Mouse (Mus musculus): ENCODE results near the gene Hmgcl. TPM values are rescaled to one million over a fixed set of nuclear protein-coding genes. Genes with fewer than 3 reads are reported as not detected.

Gene Hmgcl
- polyA plus RNA-seq, 1 experiment from 2014 or later = 66.1 TPM

DNA sequence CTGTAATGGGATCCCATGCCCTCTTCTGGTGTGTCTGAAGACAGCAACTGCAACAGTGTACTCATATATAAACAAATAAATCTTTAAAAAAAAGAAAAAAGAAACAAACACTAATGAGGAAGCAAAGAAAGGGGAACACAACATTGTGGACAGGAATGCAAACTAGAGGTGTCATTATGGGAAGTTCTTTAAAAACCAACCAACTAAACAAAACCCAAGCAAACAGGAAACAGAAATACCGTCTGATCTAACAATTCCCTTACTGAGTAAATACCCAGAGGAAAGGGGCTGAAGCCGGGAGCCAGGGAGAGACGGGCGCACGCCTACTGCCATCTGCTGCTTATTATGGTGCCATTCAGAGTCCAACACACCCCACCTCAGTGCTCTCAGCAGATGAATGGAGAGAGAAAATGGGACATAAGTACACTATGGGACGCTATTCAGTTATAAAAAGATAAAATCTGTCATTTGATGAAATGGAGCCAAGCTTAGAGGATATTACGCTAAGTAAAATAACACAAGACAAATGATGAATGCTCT, 35.3 kb downstream of the Hmgcl start:
- Histone ChIP-seq H3K9me3 (ENCODE audit: control insufficient read depth, low read length) (no peaks in the 10 kb centered on the region), H3K27me3 (ENCODE audit: control insufficient read depth, insufficient read depth, low read length) (no peaks in the 10 kb centered on the region), H3K4me1 (ENCODE audit: control insufficient read depth, insufficient read depth, low read length) (peaks cover 11% of the 10 kb centered on the region), H3K4me2 (ENCODE audit: low read depth, low read length) (no peak overlapping the region), H3K27ac (ENCODE audit: low read depth, low read length) (no peak overlapping the region), H3K36me3 (ENCODE audit: control insufficient read depth, insufficient read depth, low read length) (peaks cover 13% of the 10 kb centered on the region), H3K4me3 (ENCODE audit: low read depth, low read length) (no peak overlapping the region), H3K9ac (replicated peaks; ENCODE audit: low read depth, low read length) (no peak overlapping the region)
- 74% methylated on average over 7 of the region's 7 CpGs for WGBS
- ATAC-seq (ENCODE audit: low read depth) = no peak

DNA sequence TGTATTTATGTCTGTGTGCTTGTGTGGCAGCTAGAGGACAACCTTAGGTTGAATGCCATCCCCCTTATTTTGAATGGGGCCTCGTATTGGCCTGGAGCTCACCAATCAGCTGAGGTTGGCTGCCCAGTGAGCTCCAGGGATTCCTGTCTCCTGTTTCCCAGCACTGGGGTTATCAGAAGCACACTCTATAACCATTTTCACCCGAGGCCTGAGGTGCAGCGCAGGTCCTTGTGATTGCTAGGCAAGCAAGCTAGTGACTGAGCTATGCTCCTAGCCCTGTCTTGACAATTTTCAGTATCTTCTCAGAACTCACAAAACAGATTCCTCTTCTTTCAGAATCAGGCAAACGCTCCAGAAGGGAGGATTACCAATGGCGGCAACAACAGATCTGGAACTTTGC, 38.3 kb downstream of the Hmgcl start:
- Histone ChIP-seq H3K36me3 (ENCODE audit: control insufficient read depth, insufficient read depth, low read length) (0 out of 2 replicates have a peak, but pooled peaks cover 4% of the 10 kb centered on the region), H3K9me3 (ENCODE audit: control insufficient read depth, low read length) (no peaks in the 10 kb centered on the region), H3K4me3 (ENCODE audit: low read depth, low read length) (no peak overlapping the region), H3K27ac (ENCODE audit: low read depth, low read length) (no peak overlapping the region), H3K4me2 (ENCODE audit: low read depth, low read length) (no peak overlapping the region), H3K27me3 (ENCODE audit: control insufficient read depth, insufficient read depth, low read length) (no peaks in the 10 kb centered on the region), H3K9ac (replicated peaks; ENCODE audit: low read depth, low read length) (no peak overlapping the region), H3K4me1 (ENCODE audit: control insufficient read depth, insufficient read depth, low read length) (peaks cover 14% of the 10 kb centered on the region)
- ATAC-seq (ENCODE audit: low read depth) = no peak
- WGBS = 88% methylated on average over 5 of the region's 5 CpGs

DNA sequence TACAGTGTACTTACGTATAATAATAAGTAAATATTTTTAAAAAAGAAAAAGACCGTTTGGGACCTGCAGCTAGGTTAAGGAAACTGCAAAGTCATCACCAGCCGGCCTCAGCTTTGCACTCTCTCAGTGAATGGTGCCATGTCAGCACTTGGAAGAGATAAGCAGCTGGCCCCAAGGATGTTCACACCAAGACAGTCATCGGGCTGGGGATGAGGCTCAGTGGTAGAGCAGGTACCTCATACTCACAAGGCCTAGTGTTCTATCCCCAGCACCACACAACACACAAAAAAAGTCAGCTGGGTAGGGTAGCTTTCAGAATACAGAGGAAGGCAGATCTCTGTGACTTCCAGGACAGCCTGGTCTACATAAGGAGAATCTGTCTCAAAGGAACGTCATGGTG, 38.9 kb downstream of the Hmgcl start:
- Histone ChIP-seq H3K27ac (ENCODE audit: low read depth, low read length) (no peak overlapping the region), H3K36me3 (ENCODE audit: control insufficient read depth, insufficient read depth, low read length) (0 out of 2 replicates have a peak, but pooled peaks cover 4% of the 10 kb centered on the region), H3K4me1 (ENCODE audit: control insufficient read depth, insufficient read depth, low read length) (peaks cover 14% of the 10 kb centered on the region), H3K27me3 (ENCODE audit: control insufficient read depth, insufficient read depth, low read length) (no peaks in the 10 kb centered on the region), H3K9me3 (ENCODE audit: control insufficient read depth, low read length) (no peaks in the 10 kb centered on the region), H3K4me2 (ENCODE audit: low read depth, low read length) (no peak overlapping the region), H3K9ac (replicated peaks; ENCODE audit: low read depth, low read length) (no peak overlapping the region), H3K4me3 (ENCODE audit: low read depth, low read length) (no peak overlapping the region)
- 95% methylated on average over 5 of the region's 5 CpGs for WGBS
- no peak for ATAC-seq (ENCODE audit: low read depth)

DNA sequence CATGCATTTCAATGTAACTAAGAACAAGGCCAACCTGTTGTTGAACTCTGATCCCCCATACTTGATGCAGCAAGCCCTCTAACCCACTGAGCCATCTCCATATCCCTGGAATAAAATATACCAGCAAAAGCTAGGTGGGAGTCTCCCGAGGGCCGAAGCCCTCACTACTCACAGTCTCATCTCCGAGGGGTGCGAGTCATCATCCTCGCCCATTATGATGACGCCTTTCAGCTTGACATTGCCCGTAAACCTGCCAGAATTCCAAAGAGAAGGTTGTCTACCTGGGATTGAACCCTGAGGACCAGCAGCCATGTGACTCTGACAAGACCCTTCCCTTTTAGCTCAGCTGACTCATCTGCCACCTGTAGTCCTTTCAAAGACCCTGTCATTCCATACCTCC, 39.5 kb downstream of the Hmgcl start:
- H3K36me3 ChIP-seq (ENCODE audit: control insufficient read depth, insufficient read depth, low read length) = 0 out of 2 replicates have a peak, but pooled peaks cover 4% of the 10 kb centered on the region
- 91% methylated on average over 7 of the region's 7 CpGs for WGBS
- H3K27ac ChIP-seq (ENCODE audit: low read depth, low read length) = no peak overlapping the region
- H3K9ac ChIP-seq (replicated peaks; ENCODE audit: low read depth, low read length) = no peak overlapping the region
- H3K27me3 ChIP-seq (ENCODE audit: control insufficient read depth, insufficient read depth, low read length) = no peaks in the 10 kb centered on the region
- ATAC-seq (ENCODE audit: low read depth) = no peak
- no peaks in the 10 kb centered on the region for H3K9me3 ChIP-seq (ENCODE audit: control insufficient read depth, low read length)
- peaks cover 14% of the 10 kb centered on the region for H3K4me1 ChIP-seq (ENCODE audit: control insufficient read depth, insufficient read depth, low read length)
- peak overlapping the region; percentile 91 for H3K4me2 ChIP-seq (ENCODE audit: low read depth, low read length)
- peak overlapping the region; percentile 92 for H3K4me3 ChIP-seq (ENCODE audit: low read depth, low read length)

DNA sequence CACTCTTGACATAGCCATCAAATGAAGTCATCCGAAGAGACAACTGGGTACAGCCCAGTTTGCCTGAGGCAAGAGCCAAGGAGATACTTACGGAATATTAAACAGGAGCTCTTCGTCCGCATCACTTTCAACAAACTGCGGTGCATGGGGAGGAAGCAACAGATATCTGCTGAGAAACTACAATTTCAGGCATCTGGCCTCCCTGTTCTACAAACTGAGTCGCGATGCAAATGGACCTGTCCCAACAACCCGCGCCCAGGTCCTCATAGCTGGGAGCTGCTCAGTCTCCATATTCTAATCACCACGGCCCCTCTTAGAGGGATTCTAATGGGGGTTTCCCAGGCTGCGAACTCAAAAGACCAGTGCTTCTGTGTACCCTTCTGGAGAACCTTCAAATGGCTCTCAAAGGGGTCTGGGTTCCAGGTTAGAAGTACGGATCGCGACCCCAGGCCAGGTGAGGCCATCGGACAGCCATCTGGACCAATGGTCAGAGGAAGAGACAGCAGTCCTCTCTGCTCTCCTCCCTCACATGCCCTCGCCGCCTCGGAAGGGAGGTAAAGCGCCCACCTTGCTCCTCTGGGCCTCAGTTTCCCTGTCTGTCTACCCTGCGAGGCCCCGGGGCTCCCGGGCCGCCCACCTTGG, 40.2 kb downstream of the Hmgcl start:
- Histone ChIP-seq H3K4me1 (ENCODE audit: control insufficient read depth, insufficient read depth, low read length) (peaks cover 14% of the 10 kb centered on the region), H3K4me3 (ENCODE audit: low read depth, low read length) (peak overlapping the region; percentile 92), H3K36me3 (ENCODE audit: control insufficient read depth, insufficient read depth, low read length) (0 out of 2 replicates have a peak, but pooled peaks cover 4% of the 10 kb centered on the region), H3K4me2 (ENCODE audit: low read depth, low read length) (peak overlapping the region; percentile 91), H3K27me3 (ENCODE audit: control insufficient read depth, insufficient read depth, low read length) (no peaks in the 10 kb centered on the region), H3K27ac (ENCODE audit: low read depth, low read length) (peak overlapping the region; percentile 87), H3K9ac (replicated peaks; ENCODE audit: low read depth, low read length) (peak overlapping the region; percentile 86), H3K9me3 (ENCODE audit: control insufficient read depth, low read length) (no peaks in the 10 kb centered on the region)
- WGBS = 8% methylated on average over 16 of the region's 23 CpGs
- no peak; the same call in 1 of the 2 replicates for ATAC-seq (ENCODE audit: low read depth)

DNA sequence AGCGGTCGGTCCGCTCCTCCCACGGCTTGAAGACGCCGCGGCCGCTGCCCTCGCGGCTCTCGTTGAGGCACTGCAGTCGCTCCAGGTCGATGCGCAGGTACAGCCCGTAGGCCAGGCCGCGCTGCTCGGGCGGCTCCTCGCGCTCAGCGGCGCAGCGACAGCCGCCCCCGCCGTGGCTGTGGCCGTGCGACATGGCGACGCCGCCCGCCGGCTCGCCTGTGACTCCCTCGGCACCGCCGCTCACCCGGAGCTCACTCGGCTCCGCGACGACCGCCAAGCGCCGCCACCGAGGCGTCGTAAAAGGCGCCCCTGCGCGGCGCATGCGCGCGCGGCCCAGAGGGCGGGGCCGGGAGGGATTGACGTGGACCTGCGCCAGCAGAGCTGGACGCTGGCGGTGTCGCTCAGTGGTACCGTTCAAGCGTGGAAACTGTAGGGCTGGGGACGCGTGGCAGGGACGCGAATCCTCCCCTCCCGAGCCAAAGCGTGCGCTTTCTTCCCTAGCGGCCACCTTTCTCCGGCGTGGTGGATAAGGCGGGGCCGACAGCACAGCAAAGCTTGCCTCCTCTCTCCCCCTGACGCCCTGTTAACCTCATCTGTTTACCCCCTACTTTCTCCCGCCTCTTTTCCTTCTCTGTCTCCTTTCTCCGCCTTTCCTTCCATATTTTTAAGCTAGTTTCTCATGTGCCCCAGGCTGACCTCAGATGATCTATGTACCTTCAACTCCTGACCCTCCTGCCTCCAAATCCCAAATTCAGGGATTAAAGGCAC, 40.9 kb downstream of the Hmgcl start, which contains the start of gene Pithd1:
TSS of gene Pithd1 (minus strand) at position 322 of the 768 bp plus-strand sequence.
- Histone ChIP-seq H3K27ac (ENCODE audit: low read depth, low read length) (peak within 1 kb of the TSS; percentile 87), H3K4me3 (ENCODE audit: low read depth, low read length) (peak within 1 kb of the TSS; percentile 92), H3K36me3 (ENCODE audit: control insufficient read depth, insufficient read depth, low read length) (no peaks in the 10 kb centered on the region), H3K4me1 (ENCODE audit: control insufficient read depth, insufficient read depth, low read length) (peaks cover 14% of the 10 kb centered on the region), H3K9ac (replicated peaks; ENCODE audit: low read depth, low read length) (peak within 1 kb of the TSS; percentile 86), H3K27me3 (ENCODE audit: control insufficient read depth, insufficient read depth, low read length) (no peaks in the 10 kb centered on the region), H3K4me2 (ENCODE audit: low read depth, low read length) (peak within 1 kb of the TSS; percentile 91), H3K9me3 (ENCODE audit: control insufficient read depth, low read length) (no peaks in the 10 kb centered on the region)
- ATAC-seq (ENCODE audit: low read depth) = peak; percentile 94
- WGBS = under 1% methylated on average over 54 of the region's 81 CpGs

DNA sequence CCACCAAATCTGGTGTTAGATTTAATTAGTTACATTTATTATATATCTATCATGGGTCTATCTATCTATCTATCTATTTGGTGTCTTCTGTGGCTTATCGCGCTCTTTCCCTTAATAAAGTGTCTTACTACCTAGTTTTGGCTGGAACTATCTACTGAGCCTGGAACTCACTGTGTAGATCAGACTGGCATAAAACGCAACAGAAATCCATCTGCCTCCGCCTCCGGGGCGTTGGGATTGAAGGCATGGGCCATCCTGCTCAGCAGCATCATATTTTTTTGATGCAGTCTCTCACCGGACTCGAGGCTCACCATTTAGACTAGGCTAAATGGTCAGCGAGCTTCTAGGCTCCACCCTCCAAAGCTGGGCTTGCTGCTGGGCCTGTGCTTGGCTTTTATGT, 41.5 kb downstream of the Hmgcl start:
- peak overlapping the region; percentile 92; the same call in 1 of the 2 replicates for H3K4me3 ChIP-seq (ENCODE audit: low read depth, low read length)
- no peaks in the 10 kb centered on the region for H3K9me3 ChIP-seq (ENCODE audit: control insufficient read depth, low read length)
- no peaks in the 10 kb centered on the region for H3K27me3 ChIP-seq (ENCODE audit: control insufficient read depth, insufficient read depth, low read length)
- ATAC-seq (ENCODE audit: low read depth) = no peak
- no peak overlapping the region; the same call in 1 of the 2 replicates for H3K9ac ChIP-seq (replicated peaks; ENCODE audit: low read depth, low read length)
- H3K36me3 ChIP-seq (ENCODE audit: control insufficient read depth, insufficient read depth, low read length) = no peaks in the 10 kb centered on the region
- H3K27ac ChIP-seq (ENCODE audit: low read depth, low read length) = no peak overlapping the region; the same call in 1 of the 2 replicates
- H3K4me1 ChIP-seq (ENCODE audit: control insufficient read depth, insufficient read depth, low read length) = peaks cover 14% of the 10 kb centered on the region
- WGBS = 68% methylated on average over 9 of the region's 9 CpGs
- H3K4me2 ChIP-seq (ENCODE audit: low read depth, low read length) = peak overlapping the region; percentile 91

DNA sequence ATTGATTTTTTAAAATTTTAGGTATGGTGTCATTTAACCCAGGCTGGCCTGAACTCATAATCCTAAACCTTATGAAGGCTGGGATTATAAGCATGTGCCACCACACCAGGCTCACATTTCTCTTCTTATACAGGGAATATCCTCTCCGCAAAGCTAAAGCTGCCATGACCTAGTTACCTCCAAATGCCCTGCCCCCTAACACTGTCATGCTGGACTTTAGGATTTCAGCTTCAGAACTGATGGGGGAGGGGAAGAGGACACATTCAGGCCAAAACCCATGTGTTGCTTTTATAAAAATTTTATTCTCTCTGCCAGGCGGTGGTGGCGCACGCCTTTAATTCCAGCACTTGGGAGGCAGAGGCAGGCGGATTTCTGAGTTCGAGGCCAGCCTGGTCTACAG, 47.7 kb downstream of the Hmgcl start:
- 96% methylated on average over 6 of the region's 6 CpGs for WGBS
- Histone ChIP-seq H3K27me3 (ENCODE audit: control insufficient read depth, insufficient read depth, low read length) (no peaks in the 10 kb centered on the region), H3K4me2 (ENCODE audit: low read depth, low read length) (no peak overlapping the region), H3K9me3 (ENCODE audit: control insufficient read depth, low read length) (no peaks in the 10 kb centered on the region), H3K4me3 (ENCODE audit: low read depth, low read length) (no peak overlapping the region), H3K9ac (replicated peaks; ENCODE audit: low read depth, low read length) (no peak overlapping the region), H3K4me1 (ENCODE audit: control insufficient read depth, insufficient read depth, low read length) (no peaks in the 10 kb centered on the region), H3K27ac (ENCODE audit: low read depth, low read length) (no peak overlapping the region), H3K36me3 (ENCODE audit: control insufficient read depth, insufficient read depth, low read length) (no peaks in the 10 kb centered on the region)
- ATAC-seq (ENCODE audit: low read depth) = no peak

DNA sequence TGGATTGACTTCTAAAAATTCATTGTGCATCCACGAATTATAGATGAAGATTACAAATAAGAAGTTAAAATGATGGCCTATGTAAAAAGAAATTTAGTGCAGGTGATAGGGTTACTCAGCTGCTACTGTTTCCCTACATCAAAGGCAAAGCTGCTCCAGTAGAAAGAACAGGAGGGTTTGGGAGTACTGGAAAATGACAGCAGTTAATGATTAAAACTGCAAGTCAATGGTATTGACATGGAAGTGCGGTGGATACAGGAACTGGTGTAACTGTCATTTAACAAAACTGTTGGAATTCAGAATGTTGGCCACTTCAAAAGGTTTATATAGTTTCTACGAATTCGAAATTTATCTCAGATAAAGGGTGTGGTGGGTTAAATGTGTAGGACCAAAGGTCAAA, 48.9 kb downstream of the Hmgcl start:
- WGBS = 86% methylated on average over 4 of the region's 4 CpGs
- ATAC-seq (ENCODE audit: low read depth) = no peak
- H3K4me1 ChIP-seq (ENCODE audit: control insufficient read depth, insufficient read depth, low read length) = no peaks in the 10 kb centered on the region

More for the DNA sequence above, 48.9 kb downstream of the Hmgcl start:
- Histone ChIP-seq H3K27me3 (ENCODE audit: control insufficient read depth, insufficient read depth, low read length) (no peaks in the 10 kb centered on the region), H3K27ac (ENCODE audit: low read depth, low read length) (no peak overlapping the region), H3K9me3 (ENCODE audit: control insufficient read depth, low read length) (no peaks in the 10 kb centered on the region), H3K4me2 (ENCODE audit: low read depth, low read length) (no peak overlapping the region), H3K36me3 (ENCODE audit: control insufficient read depth, insufficient read depth, low read length) (no peaks in the 10 kb centered on the region), H3K4me3 (ENCODE audit: low read depth, low read length) (no peak overlapping the region), H3K9ac (replicated peaks; ENCODE audit: low read depth, low read length) (no peak overlapping the region)
